Mouse (Mus musculus): ENCODE measurements around the gene Mpv17l2.

GRCm38 (mm10) chr8:70787941-70788667, 27.4 kb upstream of the Mpv17l2 start:
- no peak for TF ChIP-seq FLI1 (IDR thresholded peaks at IDR 0.05; ENCODE audit: low read length)
- TF ChIP-seq GATA1 (IDR thresholded peaks at IDR 0.05; ENCODE audit: borderline replicate concordance, low read length), result no peak

All from megakaryocyte, embryonic 14.5 days (primary cell).